Mouse (Mus musculus): ENCODE results near the gene Commd1. TPM values are rescaled to one million over a fixed set of nuclear protein-coding genes. Genes with fewer than 3 reads are reported as not detected.

Gene Commd1
- 286 and 294 TPM in 2 replicates for polyA plus RNA-seq (2015; fragmentation: Nextera tagmentation; extraction: Ambion mirVana)

GRCm38 (mm10) chr11:22981984-22982757 is at the start of gene Commd1, which contains the start of gene Gm28048:
Gene Commd1 (minus strand): TSS chr11:22982382.
Gene Gm28048 (minus strand): TSS chr11:22982090.
- Histone ChIP-seq H3K4me2 (replicated peaks; ENCODE audit: low read depth) (peak within 1 kb of the TSS; percentile 65), H3K27me3 (replicated peaks; ENCODE audit: control insufficient read depth, insufficient read depth, low read length) (no peaks in the 10 kb centered on the region), H3K9me3 (ENCODE audit: control insufficient read depth) (no peaks in the 10 kb centered on the region), H3K36me3 (ENCODE audit: control insufficient read depth, insufficient read depth) (peaks cover 13% of the 10 kb centered on the region; the same call in 1 of the 2 replicates), H3K9ac (ENCODE audit: low read depth, low read length) (peak within 1 kb of the TSS; percentile 70), H3K4me3 (ENCODE audit: low read depth, low read length) (peak within 1 kb of the TSS; percentile 56), H3K4me1 (replicated peaks; ENCODE audit: control insufficient read depth, insufficient read depth, low read length) (peaks cover 5% of the 10 kb centered on the region; the same call in 1 of the 2 replicates), H3K27ac (ENCODE audit: low read depth, low read length) (peak within 1 kb of the TSS; percentile 89)
- peak; percentile 90 for ATAC-seq
- peak; percentile 77 for TF ChIP-seq CTCF (IDR thresholded peaks at IDR 0.05; ENCODE audit: low read depth)
- WGBS: 2% methylated on average over 40 of the region's 42 CpGs

DNA sequence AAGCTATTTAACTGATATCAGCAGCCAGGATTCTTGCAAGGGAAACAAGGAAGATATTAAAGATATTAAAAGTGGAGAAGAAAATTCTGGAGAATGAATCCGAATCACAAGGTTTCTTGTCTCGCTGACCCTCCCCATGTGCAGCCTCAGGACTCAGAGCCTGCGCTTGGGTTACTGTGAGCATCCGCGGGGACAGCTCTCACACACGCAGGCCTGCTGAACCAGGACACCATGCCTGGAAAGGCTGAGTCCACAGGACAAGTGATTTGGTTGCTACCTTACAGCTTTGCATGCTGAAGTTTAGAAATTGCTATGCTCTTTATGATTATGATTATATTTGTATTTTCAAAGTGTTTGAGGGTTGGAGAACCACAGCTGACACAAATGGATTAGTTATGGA is 47.2 kb upstream of the Commd1 start:
- no peaks in the 10 kb centered on the region for H3K27me3 ChIP-seq (replicated peaks; ENCODE audit: control insufficient read depth, insufficient read depth, low read length)
- no peaks in the 10 kb centered on the region for H3K4me1 ChIP-seq (replicated peaks; ENCODE audit: control insufficient read depth, insufficient read depth, low read length)
- no peaks in the 10 kb centered on the region for H3K9me3 ChIP-seq (ENCODE audit: control insufficient read depth)
- TF ChIP-seq CTCF (IDR thresholded peaks at IDR 0.05; ENCODE audit: low read depth): no peak
- H3K4me2 ChIP-seq (replicated peaks; ENCODE audit: low read depth): no peak overlapping the region
- no peak overlapping the region for H3K9ac ChIP-seq (ENCODE audit: low read depth, low read length)
- no peaks in the 10 kb centered on the region for H3K36me3 ChIP-seq (ENCODE audit: control insufficient read depth, insufficient read depth)
- no peak for ATAC-seq
- WGBS: 39% methylated on average over 6 of the region's 6 CpGs
- no peak overlapping the region for H3K4me3 ChIP-seq (ENCODE audit: low read depth, low read length)
- H3K27ac ChIP-seq (ENCODE audit: low read depth, low read length): no peak overlapping the region

DNA sequence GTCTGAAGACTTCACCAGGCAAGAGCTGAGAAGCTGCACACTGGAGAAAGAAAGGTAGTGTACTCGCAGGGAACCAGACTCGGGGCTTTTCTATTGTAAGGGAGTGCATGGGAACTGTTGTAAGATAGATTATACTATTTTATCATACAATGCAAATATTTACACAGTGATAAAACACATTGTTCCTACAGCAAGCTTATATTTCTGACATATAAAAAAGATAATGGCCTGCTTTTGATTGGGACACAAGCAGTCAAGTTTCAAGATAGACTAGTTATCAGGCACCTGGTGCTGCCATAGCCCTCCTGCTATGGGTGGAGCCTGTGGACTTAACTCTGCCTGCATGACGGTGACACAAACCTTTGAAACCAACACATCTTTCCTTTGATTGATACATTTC is 46.8 kb upstream of the Commd1 start:
- ATAC-seq: peak; percentile 67
- WGBS: 22% methylated on average over 3 of the region's 3 CpGs

GRCm38 (mm10) chr11:23024169-23024568 is 42.0 kb upstream of the Commd1 start:
- ATAC-seq: no peak
- no peaks in the 10 kb centered on the region for H3K4me1 ChIP-seq (replicated peaks; ENCODE audit: control insufficient read depth, insufficient read depth, low read length)
- no peaks in the 10 kb centered on the region for H3K36me3 ChIP-seq (ENCODE audit: control insufficient read depth, insufficient read depth)
- no peaks in the 10 kb centered on the region for H3K27me3 ChIP-seq (replicated peaks; ENCODE audit: control insufficient read depth, insufficient read depth, low read length)
- TF ChIP-seq CTCF (IDR thresholded peaks at IDR 0.05; ENCODE audit: low read depth): no peak
- no peaks in the 10 kb centered on the region for H3K9me3 ChIP-seq (ENCODE audit: control insufficient read depth)
- 89% methylated on average over 3 of the region's 3 CpGs for WGBS
- H3K4me2 ChIP-seq (replicated peaks; ENCODE audit: low read depth): no peak overlapping the region
- no peak overlapping the region for H3K4me3 ChIP-seq (ENCODE audit: low read depth, low read length)
- H3K9ac ChIP-seq (ENCODE audit: low read depth, low read length): no peak overlapping the region
- no peak overlapping the region for H3K27ac ChIP-seq (ENCODE audit: low read depth, low read length)

More for the DNA sequence above, 46.8 kb upstream of the Commd1 start:
- H3K9me3 ChIP-seq (ENCODE audit: control insufficient read depth): no peaks in the 10 kb centered on the region
- no peaks in the 10 kb centered on the region for H3K4me1 ChIP-seq (replicated peaks; ENCODE audit: control insufficient read depth, insufficient read depth, low read length)
- H3K4me2 ChIP-seq (replicated peaks; ENCODE audit: low read depth): no peak overlapping the region
- H3K9ac ChIP-seq (ENCODE audit: low read depth, low read length): no peak overlapping the region
- no peaks in the 10 kb centered on the region for H3K36me3 ChIP-seq (ENCODE audit: control insufficient read depth, insufficient read depth)
- TF ChIP-seq CTCF (IDR thresholded peaks at IDR 0.05; ENCODE audit: low read depth): no peak
- no peak overlapping the region for H3K27ac ChIP-seq (ENCODE audit: low read depth, low read length)
- H3K27me3 ChIP-seq (replicated peaks; ENCODE audit: control insufficient read depth, insufficient read depth, low read length): no peaks in the 10 kb centered on the region
- H3K4me3 ChIP-seq (ENCODE audit: low read depth, low read length): no peak overlapping the region

DNA sequence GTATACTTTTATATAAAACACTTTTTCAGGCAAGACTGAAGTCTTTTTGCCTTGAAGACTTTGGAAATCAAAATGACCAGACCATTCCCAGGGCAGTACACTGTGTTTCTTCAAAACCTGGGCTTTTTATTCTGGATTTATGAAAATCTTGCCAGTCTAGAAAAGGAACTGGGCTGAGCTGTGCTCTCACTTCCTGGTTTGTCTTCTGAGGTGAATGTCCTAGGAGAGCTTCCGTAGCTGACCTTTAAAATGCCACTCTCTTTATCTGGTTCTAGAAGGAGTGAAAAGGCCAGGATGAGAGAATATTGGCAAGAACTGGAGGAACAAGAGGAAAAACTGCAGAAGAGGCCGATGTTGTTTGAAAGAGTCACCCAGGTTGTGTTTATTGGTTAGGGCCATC is 41.0 kb upstream of the Commd1 start:
- Histone ChIP-seq H3K4me3 (ENCODE audit: low read depth, low read length) (no peak overlapping the region), H3K27ac (ENCODE audit: low read depth, low read length) (no peak overlapping the region), H3K4me2 (replicated peaks; ENCODE audit: low read depth) (no peak overlapping the region), H3K9me3 (ENCODE audit: control insufficient read depth) (no peaks in the 10 kb centered on the region), H3K27me3 (replicated peaks; ENCODE audit: control insufficient read depth, insufficient read depth, low read length) (no peaks in the 10 kb centered on the region), H3K36me3 (ENCODE audit: control insufficient read depth, insufficient read depth) (no peaks in the 10 kb centered on the region), H3K9ac (ENCODE audit: low read depth, low read length) (no peak overlapping the region), H3K4me1 (replicated peaks; ENCODE audit: control insufficient read depth, insufficient read depth, low read length) (no peaks in the 10 kb centered on the region)
- WGBS: 85% methylated on average over 2 of the region's 2 CpGs
- ATAC-seq: no peak
- no peak for TF ChIP-seq CTCF (IDR thresholded peaks at IDR 0.05; ENCODE audit: low read depth)

- H3K9me3 ChIP-seq (ENCODE audit: control insufficient read depth): no peaks in the 10 kb centered on the region
- no peak overlapping the region for H3K4me2 ChIP-seq (replicated peaks; ENCODE audit: low read depth)
- WGBS: 96% methylated on average over 14 of the region's 14 CpGs
- H3K36me3 ChIP-seq (ENCODE audit: control insufficient read depth, insufficient read depth): no peaks in the 10 kb centered on the region
- H3K9ac ChIP-seq (ENCODE audit: low read depth, low read length): no peak overlapping the region
- no peak for ATAC-seq
- H3K27me3 ChIP-seq (replicated peaks; ENCODE audit: control insufficient read depth, insufficient read depth, low read length): no peaks in the 10 kb centered on the region
- H3K27ac ChIP-seq (ENCODE audit: low read depth, low read length): no peak overlapping the region
- H3K4me1 ChIP-seq (replicated peaks; ENCODE audit: control insufficient read depth, insufficient read depth, low read length): no peaks in the 10 kb centered on the region
- H3K4me3 ChIP-seq (ENCODE audit: low read depth, low read length): no peak overlapping the region
- no peak for TF ChIP-seq CTCF (IDR thresholded peaks at IDR 0.05; ENCODE audit: low read depth)
Measured at GRCm38 (mm10) chr11:23020841-23021240, 38.7 kb upstream of the Commd1 start.

Data from intestine, postnatal 0 days (tissue).